ENCODE assay signal across 7 mouse cellular contexts in genomic region chr3:115758455-115758912, GRCm38 (mm10). TPM values are rescaled to one million over a fixed set of nuclear protein-coding genes. Genes with fewer than 3 reads are reported as not detected.
A peak's percentile ranks its signal among the peaks of the same experiment; 100 is the strongest.
DNase-seq lines count a peak whose midpoint lies in the region; ATAC-seq and TF ChIP-seq lines count a peak whose summit lies in the region.

No protein-coding gene starts in this region.

- H3K27me3 ChIP-seq in embryonic facial prominence, embryonic 15.5 days = no peaks in the 10 kb centered on the region
- no peaks in the 10 kb centered on the region for H3K27me3 ChIP-seq in limb, embryonic 12.5 days
- no peaks in the 10 kb centered on the region for H3K27me3 ChIP-seq in spleen, adult 2 months (ENCODE audit: control insufficient read depth, insufficient read depth, low read length)

- no peak overlapping the region for H3K4me3 ChIP-seq in embryonic facial prominence, embryonic 15.5 days (replicated peaks)
- H3K4me3 ChIP-seq in limb, embryonic 12.5 days (replicated peaks) = no peak overlapping the region
- H3K4me3 ChIP-seq in spleen, adult 2 months (ENCODE audit: extremely low read depth, insufficient read depth, insufficient read length) = peak overlapping the region; percentile 40; the same call in 1 of the 2 replicates

- H3K9ac ChIP-seq in embryonic facial prominence, embryonic 15.5 days = no peak overlapping the region
- H3K9ac ChIP-seq in limb, embryonic 12.5 days (replicated peaks) = no peak overlapping the region

- TF ChIP-seq POLR2A in spleen, adult 2 months (IDR thresholded peaks at IDR 0.05; ENCODE audit: low read depth, low read length) = no peak

- no peak for TF ChIP-seq CTCF in spleen, adult 2 months (IDR thresholded peaks at IDR 0.05; ENCODE audit: extremely low read depth, insufficient read depth, insufficient read length, insufficient replicate concordance)

- peak; percentile 13 for DNase-seq in 3134 (ENCODE audit: extremely low read depth, insufficient read length, low spot score)
- peak; percentile 29 to 35 for DNase-seq in B cell, adult 2 months
- DNase-seq in spleen, adult 2 months (ENCODE audit: low read depth in 1 of 2, low spot score in 2 of 2) = peak in 1 of 2 experiments; percentile 30
- DNase-seq in layer of hippocampus, adult 18-20 months (ENCODE audit: low spot score in 2 of 2) = no peak

- H3K4me2 ChIP-seq in embryonic facial prominence, embryonic 15.5 days (replicated peaks) = 0 out of 2 replicates have a peak overlapping the region, but pooled peaks have one; percentile 1
- peak overlapping the region; percentile 39 for H3K4me2 ChIP-seq in limb, embryonic 12.5 days

- 0 out of 2 replicates have a peak, but pooled peaks have one; percentile 15 for ATAC-seq in embryonic facial prominence, embryonic 15.5 days (ENCODE audit: insufficient number of reproducible peaks, low FRiP score, low TSS enrichment, low read depth)
- ATAC-seq in limb, embryonic 12.5 days (ENCODE audit: insufficient number of reproducible peaks, insufficient read depth, low FRiP score, low TSS enrichment, low read depth) = peak; percentile 76
- no peak for ATAC-seq in erythroid progenitor cell, adult 5-6 weeks (replicated peaks; ENCODE audit: low FRiP score, poor library complexity, severe bottlenecking)

- no peaks in the 10 kb centered on the region for H3K36me3 ChIP-seq in embryonic facial prominence, embryonic 15.5 days
- no peaks in the 10 kb centered on the region for H3K36me3 ChIP-seq in limb, embryonic 12.5 days
- no peaks in the 10 kb centered on the region for H3K36me3 ChIP-seq in spleen, adult 2 months (ENCODE audit: control insufficient read depth, insufficient read depth, low read length)

- no peak overlapping the region for H3K27ac ChIP-seq in embryonic facial prominence, embryonic 15.5 days (replicated peaks)
- H3K27ac ChIP-seq in limb, embryonic 12.5 days = no peak overlapping the region
- H3K27ac ChIP-seq in spleen, adult 2 months (ENCODE audit: insufficient read depth, low read length) = peak overlapping the region; percentile 80

- H3K4me1 ChIP-seq in embryonic facial prominence, embryonic 15.5 days = no peaks in the 10 kb centered on the region
- peaks cover 5% of the 10 kb centered on the region; the same call in 1 of the 2 replicates for H3K4me1 ChIP-seq in limb, embryonic 12.5 days (replicated peaks)
- H3K4me1 ChIP-seq in spleen, adult 2 months (ENCODE audit: control insufficient read depth, insufficient read depth, insufficient read length) = peaks cover 2% of the 10 kb centered on the region; the same call in 1 of the 2 replicates

- 21% methylated on average over 9 of the region's 9 CpGs for WGBS in embryonic facial prominence, embryonic 15.5 days
- 5% methylated on average over 9 of the region's 9 CpGs for WGBS in limb, embryonic 12.5 days
- 33% methylated on average over 9 of the region's 9 CpGs for WGBS in spleen, adult 2 months

- no peaks in the 10 kb centered on the region for H3K9me3 ChIP-seq in embryonic facial prominence, embryonic 15.5 days (replicated peaks)
- H3K9me3 ChIP-seq in limb, embryonic 12.5 days = 0 out of 2 replicates have a peak, but pooled peaks cover 3% of the 10 kb centered on the region

RNA-seq across cellular contexts. Expression of gene S1pr1, which starts 43.6 kb away (rescaled TPM):
- 29.4 and 32.5 TPM in 2 replicates for polyA plus RNA-seq in embryonic facial prominence, embryonic 15.5 days (2015; fragmentation: Nextera tagmentation; extraction: Ambion mirVana)
- 17.0 and 18.5 TPM in 2 replicates for polyA plus RNA-seq in limb, embryonic 12.5 days (2016; fragmentation: Nextera tagmentation; extraction: Ambion mirVana)
- polyA plus RNA-seq in spleen, adult 2 months (2012; rRNA removed) = 138 and 187 TPM in 2 replicates
- total RNA-seq in layer of hippocampus, adult 18-20 months (2021) = 100 to 1,000 TPM; 112 to 113 TPM
- total RNA-seq in erythroid progenitor cell, adult 5-6 weeks (2015; ENCODE audit: low replicate concordance) = 15.5 and 19.7 TPM in 2 replicates
- total RNA-seq in erythroid progenitor cell, adult 5-6 weeks (2017; ENCODE audit: low replicate concordance) = 2.2 and 5.4 TPM in 2 replicates

Comparison
In these comparisons a context has a peak if more than half of its experiments do, and no peak if none do; other contexts are left out.
1. DNase-seq: peak in 3134 (single experiment) and B cell, adult 2 months (2 of 2); none in layer of hippocampus, adult 18-20 months (0 of 2).